Mouse (Mus musculus) small intestine, adult 2 months (tissue): ENCODE data around the gene Mroh8. TPM values are rescaled to one million over a fixed set of nuclear protein-coding genes. Genes with fewer than 3 reads are reported as not detected.
"Not testable (repeated sequence)": the region's sequence is repeated elsewhere in the genome, so short reads cannot be mapped to it uniquely, and the experiment has no call there.

Experiments used
- H3K27ac ChIP-seq: fragments of 200-500 bp; 2 replicates; pipeline ENCODE4 v1.5.1; 2012; ENCODE audit warnings: low read depth, low read length, control low read depth, inconsistent platforms; ENCODE audit not compliant: insufficient read depth
- H3K27me3 ChIP-seq: fragments of 200-500 bp; 2 replicates; pipeline ENCODE4 v1.6.1; 2012; ENCODE audit warnings: mild to moderate bottlenecking, moderate library complexity, low read length, inconsistent platforms; ENCODE audit not compliant: control insufficient read depth, insufficient read depth
- H3K36me3 ChIP-seq: fragments of 200-500 bp; 2 replicates; pipeline ENCODE4 v1.6.1; 2012; ENCODE audit warnings: mild to moderate bottlenecking, low read length, control low read depth, inconsistent platforms; ENCODE audit not compliant: control insufficient read depth, insufficient read depth
- H3K4me1 ChIP-seq: fragments of 200-500 bp; 2 replicates; pipeline ENCODE4 v1.6.1; 2012; ENCODE audit warnings: low read length, inconsistent platforms, mixed read lengths; ENCODE audit not compliant: control insufficient read depth, insufficient read depth, insufficient read length
- H3K4me3 ChIP-seq: fragments of 200-500 bp; 2 replicates; pipeline ENCODE4 v1.5.1; 2012; ENCODE audit warnings: low read depth, mild to moderate bottlenecking, control low read depth, inconsistent platforms, low read length, moderate library complexity
- CTCF ChIP-seq: fragments of 200-500 bp; IDR thresholded peaks from 2 replicates; pipeline ENCODE4 v1.5.1; 2012; ENCODE audit warnings: low read depth, mild to moderate bottlenecking, control low read depth, inconsistent platforms, low read length, moderate library complexity, mixed read lengths; ENCODE audit not compliant: insufficient replicate concordance, insufficient read length; ENCODE audit errors: extremely low read depth
- POLR2A ChIP-seq: fragments of 200-500 bp; IDR thresholded peaks from 2 replicates; pipeline ENCODE4 v1.6.1; 2012; ENCODE audit warnings: low read depth, mild to moderate bottlenecking, control low read depth, inconsistent platforms, low read length, moderate library complexity
- WGBS: fragments of 180-500 bp; shearing (Covaris S2); methylation state at CpG from one replicate; pipeline ENCODE4 v1.1.7; 2018; 5-methylcytosine and 5-hydroxymethylcytosine counted together
- polyA plus RNA-seq: library from polyadenylated mRNA; depleted of rRNA; stranded (reverse); fragments of >200 nt; gene quantifications from 2 replicates; pipeline ENCODE4 v1.2.3, GENCODE M21; 2012

The Mroh8 gene
- polyA plus RNA-seq, 1 experiment: 0.16 TPM

- Histone ChIP-seq H3K4me3 (no peak overlapping the region), H3K27ac (no peak overlapping the region), H3K27me3 (no peaks in the 10 kb centered on the region), H3K36me3 (no peaks in the 10 kb centered on the region), H3K4me1 (peaks cover 5% of the 10 kb centered on the region)
- TF ChIP-seq POLR2A (no peak), CTCF (no peak)
- 69% methylated on average over 5 of the region's 5 CpGs for WGBS
Observed at GRCm38 (mm10) chr2:157261930-157262329, 17.4 kb downstream of the Mroh8 start.

- no peak overlapping the region for H3K4me3 ChIP-seq
- peaks cover 5% of the 10 kb centered on the region for H3K4me1 ChIP-seq
- no peaks in the 10 kb centered on the region for H3K36me3 ChIP-seq
- peak; percentile 75; the same call in 1 of the 2 replicates for TF ChIP-seq CTCF
- TF ChIP-seq POLR2A: no peak
- no peak overlapping the region for H3K27ac ChIP-seq
- WGBS: 3% methylated on average over 5 of the region's 5 CpGs
- H3K27me3 ChIP-seq: no peaks in the 10 kb centered on the region
Observed at GRCm38 (mm10) chr2:157259720-157260119, 19.6 kb downstream of the Mroh8 start.

- no peaks in the 10 kb centered on the region for H3K36me3 ChIP-seq
- no peak overlapping the region for H3K27ac ChIP-seq
- no peak for TF ChIP-seq CTCF
- no peak for TF ChIP-seq POLR2A
- peaks cover 9% of the 10 kb centered on the region; the same call in 1 of the 2 replicates for H3K4me1 ChIP-seq
- no peaks in the 10 kb centered on the region; the same call in 1 of the 2 replicates for H3K27me3 ChIP-seq
- no peak overlapping the region for H3K4me3 ChIP-seq
Observed at GRCm38 (mm10) chr2:157248111-157248510, 31.2 kb downstream of the Mroh8 start.

GRCm38 (mm10) chr2:157245603-157246002, 33.7 kb downstream of the Mroh8 start:
- Histone ChIP-seq H3K27ac (peak overlapping the region; percentile 98; the same call in 1 of the 2 replicates), H3K36me3 (no peaks in the 10 kb centered on the region), H3K4me1 (peaks cover 9% of the 10 kb centered on the region; the same call in 1 of the 2 replicates), H3K4me3 (no peak overlapping the region), H3K27me3 (no peaks in the 10 kb centered on the region; the same call in 1 of the 2 replicates)
- no peak for TF ChIP-seq POLR2A
- no peak for TF ChIP-seq CTCF
- WGBS: 54% methylated on average over 2 of the region's 2 CpGs

GRCm38 (mm10) chr2:157245001-157245400, 34.3 kb downstream of the Mroh8 start:
- Histone ChIP-seq H3K27me3 (no peaks in the 10 kb centered on the region; the same call in 1 of the 2 replicates), H3K36me3 (no peaks in the 10 kb centered on the region), H3K4me3 (0 out of 2 replicates have a peak overlapping the region, but pooled peaks have one; percentile 13), H3K27ac (peak overlapping the region; percentile 98), H3K4me1 (peaks cover 9% of the 10 kb centered on the region; the same call in 1 of the 2 replicates)
- 7% methylated on average over 5 of the region's 5 CpGs for WGBS
- no peak for TF ChIP-seq CTCF
- TF ChIP-seq POLR2A: no peak

GRCm38 (mm10) chr2:157235946-157236345, 43.4 kb downstream of the Mroh8 start:
- Histone ChIP-seq H3K36me3 (no peaks in the 10 kb centered on the region), H3K4me1 (no peaks in the 10 kb centered on the region), H3K27me3 (no peaks in the 10 kb centered on the region), H3K27ac (no peak overlapping the region), H3K4me3 (no peak overlapping the region)
- TF ChIP-seq CTCF (no peak), POLR2A (no peak)
- 94% methylated on average over 8 of the region's 8 CpGs for WGBS

- WGBS: 80% methylated on average over 3 of the region's 3 CpGs
- not testable (repeated sequence) for H3K27me3 ChIP-seq, H3K36me3 ChIP-seq, H3K27ac ChIP-seq, H3K4me1 ChIP-seq, H3K4me3 ChIP-seq
Observed at GRCm38 (mm10) chr2:157221916-157222315, 57.4 kb downstream of the Mroh8 start.

- H3K4me3 ChIP-seq: no peak overlapping the region
- H3K27ac ChIP-seq: no peak overlapping the region
- TF ChIP-seq POLR2A (no peak), CTCF (no peak)
- no peaks in the 10 kb centered on the region for H3K36me3 ChIP-seq
- no peaks in the 10 kb centered on the region for H3K27me3 ChIP-seq
- H3K4me1 ChIP-seq: no peaks in the 10 kb centered on the region
- 79% methylated on average over 6 of the region's 6 CpGs for WGBS
Observed at GRCm38 (mm10) chr2:157220108-157220507, 59.2 kb downstream of the Mroh8 start.
